Comparison of ENCODE assay signal across 9 mouse cellular contexts in genomic region chr3:154652581-154653420, GRCm38 (mm10). TPM values are rescaled to one million over a fixed set of nuclear protein-coding genes. Genes with fewer than 3 reads are reported as not detected.
DNase-seq lines count a peak whose midpoint lies in the region; ATAC-seq and TF ChIP-seq lines count a peak whose summit lies in the region.
"Had no signal": no experiment of that assay in that cellular context is flagged by ENCODE, and none has a peak within 500 bp of the region (broad histone marks: within the 10 kb centered on the region; RNA-seq: fewer than 3 reads in every experiment).

No protein-coding gene starts in this region.

- no peak for TF ChIP-seq POLR2A in testis, adult 2 months (IDR thresholded peaks at IDR 0.05; ENCODE audit: control insufficient read depth, low read depth, low read length)

- peaks cover 8% of the 10 kb centered on the region; the same call in 1 of the 2 replicates for H3K4me1 ChIP-seq in forebrain, embryonic 13.5 days
- H3K4me1 ChIP-seq in midbrain, embryonic 10.5 days = peaks cover 25% of the 10 kb centered on the region
- no peaks in the 10 kb centered on the region; the same call in 1 of the 2 replicates for H3K4me1 ChIP-seq in testis, adult 2 months (ENCODE audit: control insufficient read depth, insufficient read depth, low read length)

- no peaks in the 10 kb centered on the region for H3K36me3 ChIP-seq in forebrain, embryonic 13.5 days (ENCODE audit: poor library complexity, severe bottlenecking)
- no peaks in the 10 kb centered on the region for H3K36me3 ChIP-seq in midbrain, embryonic 10.5 days
- H3K36me3 ChIP-seq in testis, adult 2 months (ENCODE audit: control insufficient read depth, insufficient read depth, low read length) = no peaks in the 10 kb centered on the region

- peak; percentile 86; the same call in 1 of the 2 replicates for TF ChIP-seq CTCF in testis, adult 2 months (IDR thresholded peaks at IDR 0.05; ENCODE audit: control insufficient read depth, insufficient read depth, insufficient replicate concordance, low read depth, low read length)

- intact Hi-C loops in left cerebral cortex, postnatal 25 days (cut with DNase I) = loop anchor here (5.0 to 10.0 kb wide), 3 partner anchors 44 to 582 kb away; no protein-coding TSS in a partner anchor

- WGBS in forebrain, embryonic 13.5 days = 45% methylated on average over 24 of the region's 24 CpGs
- 51% methylated on average over 24 of the region's 24 CpGs for WGBS in midbrain, embryonic 10.5 days

- 0 out of 2 replicates have a peak overlapping the region, but pooled peaks have one; percentile 2 for H3K4me2 ChIP-seq in forebrain, embryonic 13.5 days

- no peak overlapping the region for H3K27ac ChIP-seq in forebrain, embryonic 13.5 days
- no peak overlapping the region for H3K27ac ChIP-seq in midbrain, embryonic 10.5 days (replicated peaks)
- no peak overlapping the region for H3K27ac ChIP-seq in testis, adult 2 months (ENCODE audit: control insufficient read depth, insufficient read depth, low read depth, low read length)

- peak; percentile 28 to 77 for DNase-seq in adrenal gland, adult (ENCODE audit: inconsistent age in 2 of 2, low spot score in 1 of 2)
- DNase-seq in adrenal gland, adult 8-10 months = no peak
- DNase-seq in c-Kit-positive CD71-negative TER-119-negative erythroid progenitor cells, embryonic 14.5 days (ENCODE audit: low read depth) = peak; percentile 16
- peak; percentile 15 for DNase-seq in induced T-regulatory cell, adult 2 months (ENCODE audit: low read depth)
- peak; percentile 76 to 83 for DNase-seq in left cerebral cortex, postnatal 25 days (ENCODE audit: low spot score in 2 of 2)
- DNase-seq in midbrain, embryonic 10.5 days (ENCODE audit: low spot score) = peak; percentile 77

- H3K9ac ChIP-seq in forebrain, embryonic 13.5 days = no peak overlapping the region

- ATAC-seq in forebrain, embryonic 13.5 days = peak; percentile 86

- H3K9me3 ChIP-seq in forebrain, embryonic 13.5 days (replicated peaks) = no peaks in the 10 kb centered on the region
- H3K9me3 ChIP-seq in midbrain, embryonic 10.5 days (replicated peaks) = no peaks in the 10 kb centered on the region

- H3K27me3 ChIP-seq in forebrain, embryonic 13.5 days = no peaks in the 10 kb centered on the region
- peaks cover 15% of the 10 kb centered on the region for H3K27me3 ChIP-seq in midbrain, embryonic 10.5 days (ENCODE audit: low read depth, poor library complexity, severe bottlenecking)
- no peaks in the 10 kb centered on the region for H3K27me3 ChIP-seq in testis, adult 2 months (ENCODE audit: control insufficient read depth, insufficient read depth, low read length)

- no peak overlapping the region for H3K4me3 ChIP-seq in forebrain, embryonic 13.5 days
- no peak overlapping the region for H3K4me3 ChIP-seq in midbrain, embryonic 10.5 days
- no peak overlapping the region for H3K4me3 ChIP-seq in testis, adult 2 months (ENCODE audit: control insufficient read depth, low read depth, low read length)

RNA-seq across cellular contexts. Expression of gene Erich3, which starts 10.9 kb away (rescaled TPM):
- 1 to 10 TPM in 3 of 4 experiments, under 1 TPM in 1; 0.38 to 1.4 (median 1.2) TPM for total RNA-seq in adrenal gland, adult 8-10 months (2022)
- polyA plus RNA-seq in forebrain, embryonic 13.5 days (2015; fragmentation: Nextera tagmentation; extraction: Ambion mirVana) = 0.70 and 0.79 TPM in 2 replicates
- 10 to 100 TPM in 1 of 2 experiments, 1 to 10 TPM in 1; 8.4 to 10.3 TPM for total RNA-seq in left cerebral cortex, postnatal 25 days (2021)
- 0.58 and 0.76 TPM in 2 replicates for polyA plus RNA-seq in midbrain, embryonic 10.5 days (2016; fragmentation: Nextera tagmentation; extraction: Ambion mirVana)
- 124 and 147 TPM in 2 replicates for polyA plus RNA-seq in testis, adult 2 months (2012; rRNA removed)
- polyA plus RNA-seq: liver, embryonic 16.5 days had no signal

RNA-seq across cellular contexts. Expression of gene Tyw3, which starts 55.9 kb away (rescaled TPM):
- 10 to 100 TPM in 1 of 4 experiments, 1 to 10 TPM in 3; 3.9 to 10.4 (median 5.6) TPM for total RNA-seq in adrenal gland, adult 8-10 months (2022)
- polyA plus RNA-seq in forebrain, embryonic 13.5 days (2015; fragmentation: Nextera tagmentation; extraction: Ambion mirVana) = 13.3 and 14.1 TPM in 2 replicates
- 10 to 100 TPM; 12.0 to 14.9 TPM for total RNA-seq in left cerebral cortex, postnatal 25 days (2021)
- polyA plus RNA-seq in midbrain, embryonic 10.5 days (2016; fragmentation: Nextera tagmentation; extraction: Ambion mirVana) = 18.7 and 21.0 TPM in 2 replicates
- polyA plus RNA-seq in testis, adult 2 months (2012; rRNA removed) = 2.9 and 7.6 TPM in 2 replicates

RNA-seq across cellular contexts. Expression of gene Cryz, which starts 56.3 kb away (rescaled TPM):
- 10 to 100 TPM; 17.3 to 24.8 (median 22.5) TPM for total RNA-seq in adrenal gland, adult 8-10 months (2022)
- polyA plus RNA-seq in forebrain, embryonic 13.5 days (2015; fragmentation: Nextera tagmentation; extraction: Ambion mirVana) = 11.5 and 14.3 TPM in 2 replicates
- 10 to 100 TPM; 19.2 TPM for total RNA-seq in left cerebral cortex, postnatal 25 days (2021)
- 19.5 and 21.2 TPM in 2 replicates for polyA plus RNA-seq in midbrain, embryonic 10.5 days (2016; fragmentation: Nextera tagmentation; extraction: Ambion mirVana)
- polyA plus RNA-seq in testis, adult 2 months (2012; rRNA removed) = 4.0 and 4.2 TPM in 2 replicates

Comparison
In these comparisons a context has a peak if more than half of its experiments do, and no peak if none do; other contexts are left out.
1. RNA of gene Erich3, which starts 10.9 kb away (polyA plus RNA-seq): 124 to 147 TPM in testis, adult 2 months; 0.70 to 0.79 TPM in forebrain, embryonic 13.5 days and 0.58 to 0.76 TPM in midbrain, embryonic 10.5 days; every median in the first group is over 10 times any median in the second.